Comparison of ENCODE assay signal across 17 mouse cellular contexts in the genomic region with DNA sequence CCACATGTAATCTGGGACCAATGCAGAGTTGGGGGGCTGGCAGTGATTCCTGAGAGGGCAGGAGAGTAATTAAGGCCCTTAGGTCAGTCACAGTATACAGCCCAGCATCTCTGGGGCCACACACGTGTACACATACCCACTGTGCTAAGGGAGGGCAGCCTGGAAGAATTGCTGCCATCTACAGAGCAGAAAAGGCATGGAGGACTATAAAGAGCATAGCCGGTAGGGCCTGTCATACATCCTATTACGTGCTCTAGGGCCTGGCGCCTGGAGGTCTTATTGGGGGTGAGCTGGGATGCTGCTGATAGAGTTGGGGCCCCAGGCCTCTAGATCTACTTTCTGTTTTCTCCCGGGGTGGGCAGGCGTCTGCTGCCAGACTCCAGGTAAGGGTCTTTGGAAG. TPM values are rescaled to one million over a fixed set of nuclear protein-coding genes. Genes with fewer than 3 reads are reported as not detected.
DNase-seq lines count a peak whose midpoint lies in the region; ATAC-seq and TF ChIP-seq lines count a peak whose summit lies in the region.
"Had no signal": no experiment of that assay in that cellular context is flagged by ENCODE, and none has a peak within 500 bp of the region (broad histone marks: within the 10 kb centered on the region; RNA-seq: fewer than 3 reads in every experiment).

No protein-coding gene starts in this region.

- TF ChIP-seq POLR2A in CH12.LX (IDR thresholded peaks at IDR 0.05; ENCODE audit: low read depth, low read length): no peak

- dilution Hi-C loops in CH12.LX (cut with MboI; ENCODE audit: extremely low pct_ligation_motif_present, extremely low pct_unique_long_range_greater_than_20kb, low sequenced_read_pairs): no loop called here

- peaks cover 12% of the 10 kb centered on the region for H3K9me3 ChIP-seq in CH12.LX (replicated peaks; ENCODE audit: low read length)
- no peaks in the 10 kb centered on the region for H3K9me3 ChIP-seq in hindbrain, embryonic 13.5 days
- no peaks in the 10 kb centered on the region for H3K9me3 ChIP-seq in midbrain, postnatal 0 days (ENCODE audit: low read length)
- no peaks in the 10 kb centered on the region for H3K9me3 ChIP-seq in limb, embryonic 10.5 days (replicated peaks)
- H3K9me3 ChIP-seq: heart, embryonic 10.5 days; kidney, embryonic 15.5 days had no signal

- no peaks in the 10 kb centered on the region for H3K36me3 ChIP-seq in CH12.LX (replicated peaks in 1 of 2; ENCODE audit: control insufficient read depth in 1 of 2, insufficient read depth in 1 of 2, low read length in 1 of 2)
- peaks cover 30% of the 10 kb centered on the region for H3K36me3 ChIP-seq in hindbrain, embryonic 13.5 days
- H3K36me3 ChIP-seq in midbrain, postnatal 0 days (ENCODE audit: insufficient read depth, low read length): no peaks in the 10 kb centered on the region
- no peaks in the 10 kb centered on the region for H3K36me3 ChIP-seq in limb, embryonic 10.5 days
- H3K36me3 ChIP-seq: heart, embryonic 10.5 days; kidney, embryonic 15.5 days had no signal

- peak; percentile 10 for TF ChIP-seq RAD21 in CH12.LX (IDR thresholded peaks at IDR 0.05; ENCODE audit: low read depth, low read length)

- peak; percentile 52 to 59 for DNase-seq in cerebellum, postnatal 10 days
- no peak for DNase-seq in cerebellum, adult 9-10 months
- no peak for DNase-seq in CH12.LX (ENCODE audit: extremely low read depth)
- DNase-seq in midbrain, postnatal 0 days (ENCODE audit: low spot score): no peak
- no peak for DNase-seq in right cerebral cortex, postnatal 36 days (ENCODE audit: low spot score in 2 of 2)
- DNase-seq in limb, embryonic 10.5 days (ENCODE audit: low spot score): no peak
- DNase-seq in adrenal gland, postnatal 4 days (ENCODE audit: low spot score in 2 of 2): no peak
- DNase-seq: cerebellum, adult 8-10 months; lung, embryonic 14.5 days had no signal

- H3K4me3 ChIP-seq in CH12.LX (replicated peaks in 1 of 3; ENCODE audit: low read depth in 2 of 3, low read length in 2 of 3, poor library complexity in 1 of 3): no peak overlapping the region
- H3K4me3 ChIP-seq in hindbrain, embryonic 13.5 days: peak overlapping the region; percentile 30
- H3K4me3 ChIP-seq in midbrain, postnatal 0 days (ENCODE audit: low read depth, low read length): no peak overlapping the region
- H3K4me3 ChIP-seq in limb, embryonic 10.5 days: no peak overlapping the region
- H3K4me3 ChIP-seq: heart, embryonic 10.5 days; kidney, embryonic 15.5 days had no signal

- whole genome bisulfite sequencing in hindbrain, embryonic 13.5 days: 60% methylated on average over 6 of the region's 6 CpGs
- 49% methylated on average over 6 of the region's 6 CpGs for WGBS in midbrain, postnatal 0 days
- 82% methylated on average over 6 of the region's 6 CpGs for WGBS in limb, embryonic 10.5 days

- peaks cover 93% of the 10 kb centered on the region for H3K27me3 ChIP-seq in CH12.LX (replicated peaks)
- H3K27me3 ChIP-seq in hindbrain, embryonic 13.5 days: 0 out of 2 replicates have a peak, but pooled peaks cover 5% of the 10 kb centered on the region
- H3K27me3 ChIP-seq in midbrain, postnatal 0 days (ENCODE audit: insufficient read depth, low read length): no peaks in the 10 kb centered on the region
- H3K27me3 ChIP-seq in limb, embryonic 10.5 days (ENCODE audit: low read depth, poor library complexity, severe bottlenecking): peaks cover 90% of the 10 kb centered on the region

- ATAC-seq in hindbrain, embryonic 13.5 days (ENCODE audit: low FRiP score): no peak
- ATAC-seq in midbrain, postnatal 0 days (ENCODE audit: low FRiP score): no peak

- no peaks in the 10 kb centered on the region for H3K79me2 ChIP-seq in CH12.LX (replicated peaks; ENCODE audit: control insufficient read depth, extremely low read depth, insufficient read depth, poor library complexity, severe bottlenecking)

- TF ChIP-seq CTCF in CH12.LX (conservative IDR thresholded peaks at IDR 0.05 in 1 of 2, IDR thresholded peaks at IDR 0.05 in 1 of 2; ENCODE audit: low read depth in 2 of 2, low read length in 2 of 2): peak in 1 of 2 experiments; percentile 34; a peak in 2 of 4 replicates
- peak; percentile 60 for TF ChIP-seq CTCF in midbrain, postnatal 0 days (IDR thresholded peaks at IDR 0.05)

- TF ChIP-seq EP300 in CH12.LX (IDR thresholded peaks at IDR 0.05; ENCODE audit: low read length): no peak

- H3K4me1 ChIP-seq in CH12.LX (ENCODE audit: control insufficient read depth in 1 of 2, insufficient read depth in 2 of 2): peaks cover 4 to 11% of the 10 kb centered on the region in 2 experiments; a peak in 3 of 4 replicates
- H3K4me1 ChIP-seq in hindbrain, embryonic 13.5 days (replicated peaks): peaks cover 91% of the 10 kb centered on the region
- H3K4me1 ChIP-seq in midbrain, postnatal 0 days (ENCODE audit: insufficient read depth, low read length): peaks cover 29% of the 10 kb centered on the region
- H3K4me1 ChIP-seq in limb, embryonic 10.5 days: peaks cover 11% of the 10 kb centered on the region

- H3K27ac ChIP-seq in CH12.LX (ENCODE audit: insufficient read depth, low read depth): no peak overlapping the region
- H3K27ac ChIP-seq in hindbrain, embryonic 13.5 days: peak overlapping the region; percentile 78
- no peak overlapping the region for H3K27ac ChIP-seq in midbrain, postnatal 0 days (ENCODE audit: low read depth, low read length)
- no peak overlapping the region for H3K27ac ChIP-seq in limb, embryonic 10.5 days
- H3K27ac ChIP-seq: heart, embryonic 10.5 days; kidney, embryonic 15.5 days had no signal

- H3K9ac ChIP-seq in CH12.LX (ENCODE audit: insufficient read depth, low read depth): no peak overlapping the region
- peak overlapping the region; percentile 99 for H3K9ac ChIP-seq in hindbrain, embryonic 13.5 days
- no peak overlapping the region; the same call in 1 of the 2 replicates for H3K9ac ChIP-seq in midbrain, postnatal 0 days (replicated peaks; ENCODE audit: low read length, poor library complexity, severe bottlenecking)
- H3K9ac ChIP-seq: kidney, embryonic 15.5 days; lung, embryonic 14.5 days had no signal

- in situ Hi-C loops in CH12.LX (cut with MboI; ENCODE audit: low pct_ligation_motif_present, low pct_unique_long_range_greater_than_20kb, low sequenced_read_pairs): no loop called here

- no peak overlapping the region for H3K4me2 ChIP-seq in CH12.LX (ENCODE audit: insufficient read depth, low read depth, poor library complexity, severe bottlenecking)
- peak overlapping the region; percentile 87 for H3K4me2 ChIP-seq in hindbrain, embryonic 13.5 days
- peak overlapping the region; percentile 9; the same call in 1 of the 2 replicates for H3K4me2 ChIP-seq in midbrain, postnatal 0 days (ENCODE audit: low read depth, low read length, poor library complexity, severe bottlenecking)
- H3K4me2 ChIP-seq: kidney, embryonic 15.5 days; lung, embryonic 14.5 days had no signal

TF ChIP-seq in CH12.LX, 34 proteins besides CTCF, POLR2A, EP300 and RAD21:
- no peak for TF ChIP-seq ZNF384 (IDR thresholded peaks at IDR 0.05; ENCODE audit: low read depth, low read length)
- TF ChIP-seq HCFC1 (IDR thresholded peaks at IDR 0.05; ENCODE audit: low read depth, low read length): no peak
- no peak for TF ChIP-seq MAZ (IDR thresholded peaks at IDR 0.05; ENCODE audit: low read depth, low read length)
- TF ChIP-seq MAFK (IDR thresholded peaks at IDR 0.05; ENCODE audit: insufficient replicate concordance, low read length): no peak
- TF ChIP-seq NRF1 (IDR thresholded peaks at IDR 0.05; ENCODE audit: low read depth, low read length): no peak
- no peak for TF ChIP-seq ZMIZ1 (IDR thresholded peaks at IDR 0.05; ENCODE audit: low read depth, low read length)
- no peak for TF ChIP-seq POLR2AphosphoS2 (IDR thresholded peaks at IDR 0.05; ENCODE audit: low read depth, low read length)
- TF ChIP-seq IRF4 (IDR thresholded peaks at IDR 0.05; ENCODE audit: low read depth, low read length): no peak
- TF ChIP-seq PAX5 (IDR thresholded peaks at IDR 0.05; ENCODE audit: low read length): no peak
- TF ChIP-seq NELFE (IDR thresholded peaks at IDR 0.05; ENCODE audit: low read depth, low read length): no peak
- TF ChIP-seq TCF12 (IDR thresholded peaks at IDR 0.05; ENCODE audit: low read depth, low read length): no peak
- no peak for TF ChIP-seq TBP (conservative IDR thresholded peaks at IDR 0.05; ENCODE audit: low read depth, low read length)
- no peak for TF ChIP-seq MYC (IDR thresholded peaks at IDR 0.05; ENCODE audit: low read depth, low read length)

RNA-seq across cellular contexts. Expression of a gene that starts 5.1 kb away (rescaled TPM):
- total RNA-seq in CH12.LX (2012; rRNA removed) (not detected in 2 replicates), CH12.LX (2014; rRNA removed) (not detected in 2 replicates)
- polyA plus RNA-seq in CH12.LX (2012; ENCODE audit: insufficient read length, low read depth): not detected in 2 replicates
- polyA plus RNA-seq in hindbrain, embryonic 13.5 days (2015; fragmentation: Nextera tagmentation; extraction: Ambion mirVana): 24.0 and 27.8 TPM in 2 replicates
- total RNA-seq in midbrain, postnatal 0 days (2014; rRNA removed): 6.7 and 10.8 TPM in 2 replicates
- 2.2 and 2.3 TPM in 2 replicates for polyA plus RNA-seq in midbrain, postnatal 0 days (2015; fragmentation: Nextera tagmentation; extraction: Ambion mirVana)
- polyA plus RNA-seq in limb, embryonic 10.5 days (2016; fragmentation: Nextera tagmentation; extraction: Ambion mirVana): not detected in 2 replicates
- total RNA-seq in adrenal gland, postnatal 4 days (2021): under 1 TPM; 0.53 to 0.59 TPM
- total RNA-seq: gastrocnemius, adult 8-10 months; heart, postnatal 4 days; liver, adult 2 months; megakaryocyte progenitor cell, adult 5-6 weeks; neutrophil, adult 5-6 weeks had no signal
- polyA plus RNA-seq: heart, embryonic 10.5 days; liver, adult 2 months; lung, embryonic 14.5 days had no signal

RNA-seq across cellular contexts. Expression of a gene that starts 18.9 kb away (rescaled TPM):
- total RNA-seq in CH12.LX (2012; rRNA removed) (not detected in 2 replicates), CH12.LX (2014; rRNA removed) (not detected in 2 replicates)
- polyA plus RNA-seq in CH12.LX (2012; ENCODE audit: insufficient read length, low read depth): not detected in 2 replicates
- 16.1 and 16.8 TPM in 2 replicates for polyA plus RNA-seq in hindbrain, embryonic 13.5 days (2015; fragmentation: Nextera tagmentation; extraction: Ambion mirVana)
- total RNA-seq in midbrain, postnatal 0 days (2014; rRNA removed): 24.5 and 46.1 TPM in 2 replicates
- 24.8 and 29.5 TPM in 2 replicates for polyA plus RNA-seq in midbrain, postnatal 0 days (2015; fragmentation: Nextera tagmentation; extraction: Ambion mirVana)
- polyA plus RNA-seq in limb, embryonic 10.5 days (2016; fragmentation: Nextera tagmentation; extraction: Ambion mirVana): 8.0 and 9.6 TPM in 2 replicates
- total RNA-seq in adrenal gland, postnatal 4 days (2021): 10 to 100 TPM; 47.2 to 58.2 TPM

RNA-seq across cellular contexts. Expression of a gene that starts 56.9 kb away (rescaled TPM):
- not detected in 2 replicates for total RNA-seq in CH12.LX (2012; rRNA removed)
- total RNA-seq in CH12.LX (2014; rRNA removed): not detected in 2 replicates
- not detected in 2 replicates for polyA plus RNA-seq in CH12.LX (2012; ENCODE audit: insufficient read length, low read depth)
- 2.8 and 3.2 TPM in 2 replicates for polyA plus RNA-seq in hindbrain, embryonic 13.5 days (2015; fragmentation: Nextera tagmentation; extraction: Ambion mirVana)
- total RNA-seq in midbrain, postnatal 0 days (2014; rRNA removed): 2.7 TPM in 1 of 2 replicates, not detected in the other
- 0.58 and 0.90 TPM in 2 replicates for polyA plus RNA-seq in midbrain, postnatal 0 days (2015; fragmentation: Nextera tagmentation; extraction: Ambion mirVana)
- 27.3 and 29.8 TPM in 2 replicates for polyA plus RNA-seq in limb, embryonic 10.5 days (2016; fragmentation: Nextera tagmentation; extraction: Ambion mirVana)
- total RNA-seq in adrenal gland, postnatal 4 days (2021): 1 to 10 TPM; 7.7 to 9.3 TPM
- total RNA-seq: liver, adult 2 months; neutrophil, adult 5-6 weeks had no signal
- polyA plus RNA-seq: liver, adult 2 months had no signal

Comparison
In these comparisons a context has a peak if more than half of its experiments do, and no peak if none do; other contexts are left out.
1. DNase-seq: peak in cerebellum, postnatal 10 days (2 of 2); none in cerebellum, adult 9-10 months (single experiment), CH12.LX (single experiment), midbrain, postnatal 0 days (single experiment), right cerebral cortex, postnatal 36 days (0 of 2), limb, embryonic 10.5 days (single experiment) and adrenal gland, postnatal 4 days (0 of 2).